Mouse (Mus musculus) liver, postnatal 0 days (tissue): ENCODE results near the gene Me3. TPM values are rescaled to one million over a fixed set of nuclear protein-coding genes. Genes with fewer than 3 reads are reported as not detected.

Source experiments
- ATAC-seq: fragments of 200-750 bp; cut with Nextera tagmentation; 2 replicates; pipeline ENCODE4 v1.8.0; 2017; ENCODE audit warnings: mild to moderate bottlenecking, moderate library complexity
- DNase-seq: peaks from one replicate; pipeline ENCODE4 v3.0.0-alpha.2; 2016
- H3K27ac ChIP-seq: fragments of 300-500 bp; sonication (generic); 2 replicates; pipeline ENCODE4 v1.5.1; 2014; ENCODE audit warnings: antibody characterized with exemption, moderate library complexity, mild to moderate bottlenecking, low read depth
- H3K27me3 ChIP-seq: fragments of 300-500 bp; sonication (generic); 2 replicates; pipeline ENCODE4 v1.6.1; 2014; ENCODE audit warnings: low read length, control low read depth, mixed read lengths; ENCODE audit not compliant: insufficient read depth
- H3K36me3 ChIP-seq: fragments of 300-500 bp; sonication (generic); replicated peaks from 2 replicates; pipeline ENCODE4 v1.6.1; 2014; ENCODE audit warnings: mild to moderate bottlenecking, control low read depth, low read length, moderate library complexity, mixed read lengths; ENCODE audit not compliant: insufficient read depth
- H3K4me1 ChIP-seq: fragments of 300-500 bp; sonication (generic); 2 replicates; pipeline ENCODE4 v1.6.1; 2014; ENCODE audit warnings: antibody characterized with exemption, mild to moderate bottlenecking, control low read depth; ENCODE audit not compliant: insufficient read depth
- H3K4me2 ChIP-seq: fragments of 300-500 bp; sonication (generic); 2 replicates; pipeline ENCODE4 v1.6.1; 2014; ENCODE audit warnings: low read depth, mild to moderate bottlenecking, low read length, moderate library complexity, mixed read lengths
- H3K4me3 ChIP-seq: fragments of 300-500 bp; sonication (generic); 2 replicates; pipeline ENCODE4 v1.5.1; 2014; ENCODE audit warnings: low read depth, low read length
- H3K9ac ChIP-seq: fragments of 300-500 bp; sonication (generic); replicated peaks from 2 replicates; pipeline ENCODE4 v1.6.1; 2014; ENCODE audit warnings: mild to moderate bottlenecking, moderate library complexity
- H3K9me3 ChIP-seq: fragments of 300-500 bp; sonication (generic); 2 replicates; pipeline ENCODE4 v1.6.1; 2016; ENCODE audit warnings: mild to moderate bottlenecking, control low read depth, low read length, mixed read lengths
- CTCF ChIP-seq: sonication (generic); IDR thresholded peaks from 2 replicates; pipeline ENCODE4 v1.5.1; 2016; ENCODE audit warnings: antibody characterized with exemption, low read depth
- EP300 ChIP-seq: IDR thresholded peaks from 2 replicates; pipeline ENCODE4 v1.6.1; 2016; ENCODE audit warnings: antibody characterized with exemption, low read depth, mild to moderate bottlenecking
- WGBS: fragments of 180-500 bp; shearing (Covaris S2); extraction: QIAGEN DNeasy Blood & Tissue Kit; methylation state at CpG from one replicate; pipeline ENCODE4 v1.1.7; 2014; ENCODE audit not compliant: insufficient replicate concordance; 5-methylcytosine and 5-hydroxymethylcytosine counted together
- polyA plus RNA-seq: library from polyadenylated mRNA; unstranded; fragments of >200 nt; fragmentation: Nextera tagmentation; extraction: Ambion mirVana; gene quantifications from 2 replicates; pipeline ENCODE4 v1.2.1, GENCODE M21; 2015

Gene Me3
- polyA plus RNA-seq = 0.34 TPM in 2 replicates

GRCm38 (mm10) chr7:89632342-89633251 is at the start of gene Me3:
Gene Me3, plus strand, starts transcription at chr7:89632392.
- 7% methylated on average over 49 of the region's 49 CpGs for WGBS
- Histone ChIP-seq H3K4me1 (peaks cover 7% of the 10 kb centered on the region; the same call in 1 of the 2 replicates), H3K9me3 (no peaks in the 10 kb centered on the region), H3K4me3 (peak within 1 kb of the TSS; percentile 47), H3K36me3 (no peaks in the 10 kb centered on the region), H3K9ac (peak within 1 kb of the TSS; percentile 46; the same call in 1 of the 2 replicates), H3K27me3 (peaks cover 8% of the 10 kb centered on the region; the same call in 1 of the 2 replicates), H3K4me2 (peak within 1 kb of the TSS; percentile 83), H3K27ac (no peak within 1 kb of the TSS)
- TF ChIP-seq CTCF = no peak
- DNase-seq (peak; percentile 25), ATAC-seq (peak; percentile 7; the same call in 1 of the 2 replicates)

- DNase-seq (no peak), ATAC-seq (no peak)
- WGBS = 54% methylated on average over 5 of the region's 5 CpGs
- no peaks in the 10 kb centered on the region for H3K27me3 ChIP-seq
- H3K4me2 ChIP-seq = no peak overlapping the region
- H3K9me3 ChIP-seq = no peaks in the 10 kb centered on the region
- no peaks in the 10 kb centered on the region for H3K4me1 ChIP-seq
- no peak overlapping the region for H3K4me3 ChIP-seq
- no peak overlapping the region for H3K9ac ChIP-seq
- no peak overlapping the region for H3K27ac ChIP-seq
- no peaks in the 10 kb centered on the region for H3K36me3 ChIP-seq
- TF ChIP-seq EP300 (no peak), CTCF (no peak)
Measured at GRCm38 (mm10) chr7:89590039-89590438, 42.2 kb upstream of the Me3 start.

GRCm38 (mm10) chr7:89590542-89591251 is 41.5 kb upstream of the Me3 start:
- Histone ChIP-seq H3K4me2 (no peak overlapping the region), H3K27me3 (no peaks in the 10 kb centered on the region), H3K4me1 (no peaks in the 10 kb centered on the region), H3K4me3 (no peak overlapping the region), H3K9me3 (no peaks in the 10 kb centered on the region), H3K9ac (no peak overlapping the region), H3K36me3 (no peaks in the 10 kb centered on the region), H3K27ac (no peak overlapping the region)
- WGBS = 63% methylated on average over 3 of the region's 3 CpGs
- ATAC-seq = no peak
- DNase-seq = no peak
- TF ChIP-seq CTCF (no peak), EP300 (no peak)

- no peak overlapping the region for H3K4me3 ChIP-seq
- no peak overlapping the region for H3K27ac ChIP-seq
- H3K4me1 ChIP-seq = no peaks in the 10 kb centered on the region
- no peaks in the 10 kb centered on the region for H3K9me3 ChIP-seq
- no peak for DNase-seq
- H3K9ac ChIP-seq = no peak overlapping the region
- H3K4me2 ChIP-seq = no peak overlapping the region
- no peak for ATAC-seq
- H3K36me3 ChIP-seq = no peaks in the 10 kb centered on the region
- TF ChIP-seq EP300 = no peak
- no peak for TF ChIP-seq CTCF
- 72% methylated on average over 2 of the region's 2 CpGs for WGBS
- H3K27me3 ChIP-seq = no peaks in the 10 kb centered on the region
Measured at GRCm38 (mm10) chr7:89595813-89596212, 36.4 kb upstream of the Me3 start.

- no peak overlapping the region for H3K4me3 ChIP-seq
- no peak overlapping the region for H3K9ac ChIP-seq
- no peak for TF ChIP-seq EP300
- no peak for TF ChIP-seq CTCF
- no peaks in the 10 kb centered on the region for H3K4me1 ChIP-seq
- ATAC-seq (no peak), DNase-seq (no peak)
- no peaks in the 10 kb centered on the region for H3K27me3 ChIP-seq
- H3K4me2 ChIP-seq = no peak overlapping the region
- H3K27ac ChIP-seq = no peak overlapping the region
- WGBS = 64% methylated on average over 8 of the region's 8 CpGs
- no peaks in the 10 kb centered on the region for H3K36me3 ChIP-seq
- no peaks in the 10 kb centered on the region for H3K9me3 ChIP-seq
Measured at GRCm38 (mm10) chr7:89605589-89606536, 26.3 kb upstream of the Me3 start.
